Mouse (Mus musculus): ENCODE results near the gene Acp5.

Gene Acp5

DNA sequence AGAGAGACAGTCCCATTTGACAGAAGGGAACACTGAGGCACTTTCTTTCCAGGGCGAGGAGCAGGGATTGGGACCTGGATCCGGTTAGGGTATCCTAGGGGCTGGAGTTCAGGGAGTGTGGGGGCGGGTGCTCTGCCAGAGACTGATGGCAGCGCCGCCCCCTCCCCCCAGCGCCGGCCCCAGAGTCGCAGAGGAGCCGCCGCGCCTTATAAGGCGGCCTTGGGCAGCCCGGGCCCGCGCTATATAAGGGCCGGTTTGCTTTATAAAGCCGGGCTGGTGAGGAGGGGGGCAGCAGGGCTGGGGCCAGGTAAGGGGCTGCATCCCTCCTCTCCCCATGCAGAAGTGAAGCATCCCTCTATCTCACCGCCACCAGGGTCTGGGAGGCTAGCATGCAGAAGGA, 35.6 kb downstream of the Acp5 start:
- DNase-seq (ENCODE audit: low read depth, low spot score), result peak; percentile 35

DNA sequence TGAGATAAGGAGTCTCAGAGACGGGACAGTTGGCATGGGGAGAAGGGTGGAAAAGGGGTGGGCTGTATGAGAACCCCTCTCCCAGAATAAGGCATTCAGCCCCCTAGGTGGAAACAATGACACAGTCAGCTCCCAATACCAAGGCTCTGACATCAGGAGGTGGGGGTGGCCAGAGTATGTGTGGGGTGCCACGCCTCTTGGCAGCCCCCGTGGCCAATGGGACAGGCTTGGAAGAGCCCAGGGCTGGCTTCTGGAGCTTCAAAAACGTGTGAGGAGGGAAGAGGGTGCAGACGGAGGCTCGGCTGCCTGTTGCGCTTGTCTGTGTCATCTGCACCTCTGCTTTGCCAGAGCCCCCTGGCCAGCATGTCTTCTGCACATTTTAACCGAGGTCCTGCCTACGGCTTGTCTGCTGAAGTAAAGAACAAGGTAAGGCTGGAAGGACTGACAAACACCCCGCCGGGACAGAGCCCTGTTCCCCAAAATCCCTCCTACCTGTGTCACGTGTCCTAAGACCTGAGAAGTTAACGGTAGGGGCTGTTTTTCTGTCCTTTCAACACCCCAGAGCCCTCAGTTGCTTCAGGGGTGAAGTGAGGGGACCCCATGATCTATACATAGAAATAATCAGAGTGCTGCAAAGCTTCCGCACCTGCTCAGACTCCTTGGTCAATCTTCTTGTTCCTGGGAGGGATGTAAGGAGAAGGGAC, 36.4 kb downstream of the Acp5 start, which contains the start of gene Cnn1:
Cnn1 (plus strand) TSS at position 224 of the 704 bp plus-strand sequence.
- peak; percentile 40 for DNase-seq (ENCODE audit: low read depth, low spot score)

DNA sequence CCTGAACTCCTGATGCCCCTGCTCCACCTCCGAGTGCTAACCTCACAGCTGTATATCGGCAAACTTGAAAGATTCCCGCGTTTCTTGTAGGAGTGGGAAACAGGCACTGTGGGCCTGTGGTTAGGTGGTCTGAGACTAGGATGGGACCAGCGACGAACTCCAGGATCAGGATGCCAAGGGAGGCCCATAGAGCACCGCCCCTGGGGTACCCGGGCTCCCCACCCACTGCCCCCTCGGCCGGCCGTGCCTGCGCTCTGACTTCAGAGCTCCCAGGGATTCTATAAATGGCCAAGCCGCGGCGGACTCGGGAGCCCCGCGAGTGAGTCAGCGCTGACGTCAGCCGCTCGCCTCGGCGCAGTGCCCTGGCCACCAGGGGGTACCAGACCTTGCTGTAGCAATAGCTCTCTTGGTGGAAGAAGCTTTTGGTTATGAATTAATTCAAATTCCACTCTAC, 39.6 kb downstream of the Acp5 start:
- DNase-seq (ENCODE audit: low read depth, low spot score), result peak; percentile 79

DNA sequence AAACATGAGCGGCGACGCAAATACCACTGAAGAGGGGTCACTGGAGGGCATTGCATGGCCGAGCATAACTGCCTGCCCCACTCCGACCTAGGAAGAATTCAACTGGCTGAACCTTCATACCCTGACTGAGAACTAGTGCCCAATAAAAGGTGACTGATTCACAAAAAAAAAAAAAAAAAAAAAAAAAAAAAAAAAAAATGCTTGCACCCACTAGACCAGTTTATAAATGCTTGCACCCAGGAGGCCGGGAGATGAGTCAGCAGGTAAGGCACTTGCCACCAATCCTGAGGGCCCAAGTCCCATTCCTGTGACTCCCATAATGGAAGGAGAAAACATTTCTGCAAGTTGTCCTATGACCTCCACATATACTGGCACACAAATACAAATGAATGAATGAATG, 42.8 kb downstream of the Acp5 start:
- DNase-seq (ENCODE audit: low read depth, low spot score), result no peak

DNA sequence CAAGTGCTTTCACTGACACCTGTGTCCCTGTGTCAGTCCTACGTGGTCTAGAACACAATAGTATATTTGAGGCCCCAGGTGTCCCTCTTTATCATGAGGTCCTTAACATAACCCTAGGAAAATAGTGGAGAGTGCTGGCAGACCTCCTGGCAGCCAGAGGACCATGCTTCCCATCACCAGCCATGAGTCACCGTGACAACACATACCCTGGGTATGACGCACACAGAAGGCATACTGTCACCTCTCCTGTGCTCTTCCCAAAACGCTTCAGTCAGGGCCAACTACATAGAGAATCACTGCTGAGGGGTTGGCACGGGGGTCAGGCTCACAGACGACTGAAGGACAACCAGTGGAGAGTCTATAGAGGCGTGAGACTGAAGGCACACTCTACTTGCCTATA, 45.5 kb downstream of the Acp5 start:
- no peak for DNase-seq (ENCODE audit: low read depth, low spot score)

DNA sequence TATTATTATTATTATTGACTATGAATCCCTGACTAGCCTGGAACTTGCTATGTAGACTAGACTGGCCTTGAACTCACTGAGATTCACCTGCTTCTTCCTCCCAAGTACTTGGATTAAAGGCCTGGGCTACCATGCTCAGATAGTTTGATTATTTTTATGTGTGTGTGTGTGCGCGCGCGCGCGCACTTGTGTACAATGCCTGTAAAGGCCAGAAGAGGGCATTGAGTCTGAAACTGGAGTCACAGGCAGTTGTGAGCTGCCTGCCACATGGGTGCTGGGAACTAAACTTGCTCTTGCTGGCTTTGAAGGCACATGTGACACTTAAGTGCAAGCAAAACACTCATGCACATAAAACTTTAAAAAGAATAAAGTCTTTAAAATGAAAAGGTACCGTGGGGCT, 46.2 kb downstream of the Acp5 start:
- DNase-seq (ENCODE audit: low read depth, low spot score), result peak; percentile 61

DNA sequence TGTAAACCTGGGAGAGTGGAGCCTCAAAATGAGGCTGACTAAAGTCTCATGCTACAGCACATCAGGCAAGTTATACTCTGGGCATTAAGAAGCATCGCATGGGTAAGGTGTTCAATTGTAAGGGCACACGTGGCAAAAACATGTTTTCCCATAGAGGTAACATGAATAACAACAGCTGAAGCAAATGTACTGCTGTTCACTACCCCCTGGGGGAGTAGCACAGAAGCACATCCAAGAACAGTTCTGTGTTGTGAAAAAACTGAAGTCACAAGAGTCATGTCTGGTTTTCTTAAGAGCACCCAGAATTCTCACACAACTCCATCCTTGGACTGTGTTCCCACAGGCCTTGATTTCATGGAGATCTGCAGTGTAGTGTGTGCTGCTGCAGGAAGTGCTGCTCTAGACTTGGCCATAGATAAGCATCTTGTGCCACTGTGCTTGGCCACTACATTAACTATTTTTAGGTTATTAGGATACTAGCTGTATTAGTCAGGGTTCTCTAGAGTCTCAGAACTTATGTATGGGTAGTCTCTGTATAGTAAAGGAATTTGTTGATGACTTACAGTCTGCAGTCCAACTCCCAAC, 48.4 kb downstream of the Acp5 start:
- DNase-seq (ENCODE audit: low read depth, low spot score), result no peak

DNA sequence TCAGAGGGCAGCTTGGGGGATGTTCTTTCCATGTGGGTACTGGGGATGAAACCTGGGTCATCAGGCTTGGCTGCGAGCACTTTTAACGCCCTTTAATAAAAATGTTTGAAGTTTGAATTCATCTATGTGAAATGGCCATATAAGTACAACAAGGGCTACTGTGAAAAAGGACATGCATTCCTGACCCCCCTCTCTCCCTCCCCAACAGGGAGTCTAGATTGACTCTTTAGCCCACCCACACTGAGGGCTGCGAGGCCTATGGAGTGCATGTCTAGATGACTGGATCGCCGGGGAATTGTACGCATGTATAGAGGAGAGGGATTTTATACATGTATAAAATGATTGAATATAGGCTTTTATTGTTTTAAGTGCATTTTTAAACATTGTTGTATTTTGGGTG, 49.5 kb downstream of the Acp5 start:
- no peak for DNase-seq (ENCODE audit: low read depth, low spot score)

DNA sequence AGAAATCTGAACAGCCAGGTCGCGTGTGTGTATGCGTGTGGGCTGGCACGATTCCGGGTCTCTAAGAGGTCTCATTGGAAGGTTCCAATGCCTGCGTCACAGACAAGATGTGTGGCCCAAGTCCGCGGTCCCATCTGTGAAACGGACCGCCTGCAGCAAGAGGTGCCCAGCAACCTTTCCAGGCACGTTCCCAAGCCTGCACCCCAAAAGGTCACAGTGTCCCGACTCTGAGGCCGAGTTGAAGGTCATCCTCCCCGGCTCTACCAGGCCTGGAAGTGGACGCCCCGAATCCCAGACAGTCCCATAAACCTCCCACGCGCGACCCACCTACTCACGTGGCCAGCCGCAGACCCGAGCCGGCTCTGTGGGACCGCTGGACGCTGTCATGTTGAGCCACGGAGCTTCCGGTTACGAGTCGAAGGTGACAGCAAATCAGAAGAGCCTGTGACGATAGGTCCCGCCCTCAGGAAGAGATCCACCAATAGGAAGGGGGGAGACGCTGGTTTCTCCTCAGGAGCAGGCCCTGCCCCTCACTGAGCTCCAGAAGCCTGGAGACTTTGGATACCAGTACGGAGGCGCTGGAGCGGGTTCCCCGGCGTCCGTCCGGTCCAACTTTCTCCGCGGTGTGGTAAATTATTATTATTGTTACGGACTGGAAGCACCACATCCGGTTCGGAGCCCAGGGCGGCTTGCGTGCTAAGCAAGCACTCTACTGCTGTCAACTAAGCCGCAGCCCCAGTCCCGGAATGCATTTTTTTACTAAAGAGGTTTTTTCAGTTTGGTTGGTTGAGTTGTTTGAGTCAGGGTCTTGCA, 50.3 kb downstream of the Acp5 start, which contains the start of gene Ecsit:
Ecsit (minus strand) TSS at position 417 of the 813 bp plus-strand sequence.
- DNase-seq (ENCODE audit: low read depth, low spot score), result peak; percentile 96

DNA sequence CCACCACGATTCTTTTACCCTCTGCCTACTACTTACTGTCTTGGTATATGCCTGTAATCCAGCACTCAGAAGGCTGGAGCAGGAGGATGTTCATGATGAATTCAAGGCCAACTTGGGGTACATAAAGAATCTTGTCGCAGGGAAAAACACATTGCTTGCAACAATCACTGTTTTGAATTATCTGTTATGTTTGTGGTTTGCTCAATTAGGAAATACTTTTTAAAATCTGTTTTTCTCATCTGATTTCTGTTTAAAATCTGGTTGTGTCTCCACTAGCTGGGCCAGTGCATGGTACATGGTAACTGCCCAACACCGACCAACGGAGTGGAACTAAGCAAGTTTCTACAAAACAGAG, 50.9 kb downstream of the Acp5 start:
- DNase-seq (ENCODE audit: low read depth, low spot score), result no peak

Data from ZHBTc4 (cell line).